Mouse (Mus musculus) hindbrain, postnatal 0 days (tissue): ENCODE results near the gene Fkbp5. TPM values are rescaled to one million over a fixed set of nuclear protein-coding genes. Genes with fewer than 3 reads are reported as not detected.

Experiments
- ATAC-seq: fragments of 200-750 bp; cut with Nextera tagmentation; 2 replicates; pipeline ENCODE4 v1.8.0; 2017; ENCODE audit warnings: mild to moderate bottlenecking, moderate TSS enrichment, moderate library complexity
- DNase-seq: peaks from one replicate; pipeline ENCODE4 v3.0.0-alpha.2; 2015; ENCODE audit warnings: low spot score
- H3K27ac ChIP-seq: fragments of 300-500 bp; sonication (generic); 2 replicates; pipeline ENCODE4 v1.5.1; 2014; ENCODE audit warnings: mild to moderate bottlenecking
- H3K27me3 ChIP-seq: fragments of 300-500 bp; sonication (generic); 2 replicates; pipeline ENCODE4 v1.6.1; 2014; ENCODE audit warnings: low read length, mixed read lengths; ENCODE audit not compliant: insufficient read depth
- H3K36me3 ChIP-seq: fragments of 300-500 bp; sonication (generic); 2 replicates; pipeline ENCODE4 v1.6.1; 2014; ENCODE audit warnings: low read length, mixed read lengths; ENCODE audit not compliant: insufficient read depth
- H3K4me1 ChIP-seq: fragments of 300-500 bp; sonication (generic); 2 replicates; pipeline ENCODE4 v1.6.1; 2014; ENCODE audit warnings: antibody characterized with exemption, low read length, mixed read lengths; ENCODE audit not compliant: insufficient read depth
- H3K4me2 ChIP-seq: fragments of 300-500 bp; sonication (generic); 2 replicates; pipeline ENCODE4 v1.6.1; 2014; ENCODE audit warnings: low read depth, mild to moderate bottlenecking, low read length, moderate library complexity, mixed read lengths
- H3K4me3 ChIP-seq: fragments of 300-500 bp; sonication (generic); 2 replicates; pipeline ENCODE4 v1.5.1; 2014; ENCODE audit warnings: low read length
- H3K9ac ChIP-seq: fragments of 300-500 bp; sonication (generic); replicated peaks from 2 replicates; pipeline ENCODE4 v1.6.1; 2014; ENCODE audit warnings: mild to moderate bottlenecking, low read length, moderate library complexity, mixed read lengths
- H3K9me3 ChIP-seq: fragments of 300-500 bp; sonication (generic); 2 replicates; pipeline ENCODE4 v1.6.1; 2016; ENCODE audit warnings: low read length, mixed read lengths
- CTCF ChIP-seq: IDR thresholded peaks from 2 replicates; pipeline ENCODE4 v1.5.1; 2016; ENCODE audit warnings: antibody characterized with exemption, control low read depth, low read depth
- WGBS: fragments of 180-500 bp; shearing (Covaris S2); extraction: QIAGEN DNeasy Blood & Tissue Kit; methylation state at CpG from one replicate; pipeline ENCODE4 v1.1.7; 2014; 5-methylcytosine and 5-hydroxymethylcytosine counted together
- polyA plus RNA-seq: library from polyadenylated mRNA; unstranded; fragments of >200 nt; fragmentation: Nextera tagmentation; extraction: Ambion mirVana; gene quantifications from 2 replicates; pipeline ENCODE4 v1.2.1, GENCODE M21; 2015
- total RNA-seq: library from RNA; depleted of rRNA; stranded (reverse); fragments of >200 nt; gene quantifications from 2 replicates; pipeline ENCODE4 v1.2.3, GENCODE M21; 2014

Gene Fkbp5
- total and polyA plus RNA-seq, 2 experiments from 2014 or later: 20.0 to 27.5 TPM

- H3K36me3 ChIP-seq: no peaks in the 10 kb centered on the region
- no peak overlapping the region for H3K4me3 ChIP-seq
- H3K27ac ChIP-seq: no peak overlapping the region
- 94% methylated on average over 3 of the region's 3 CpGs for WGBS
- no peak overlapping the region for H3K4me2 ChIP-seq
- no peak overlapping the region for H3K9ac ChIP-seq
- no peaks in the 10 kb centered on the region for H3K9me3 ChIP-seq
- TF ChIP-seq CTCF: peak; percentile 50
- no peak for DNase-seq
- H3K4me1 ChIP-seq: peaks cover 16% of the 10 kb centered on the region; the same call in 1 of the 2 replicates
- H3K27me3 ChIP-seq: no peaks in the 10 kb centered on the region
- ATAC-seq: no peak
Observed at GRCm38 (mm10) chr17:28519827-28520226, 2.5 kb upstream of the Fkbp5 start.

GRCm38 (mm10) chr17:28518615-28519071 is 1.3 kb upstream of the Fkbp5 start:
- no peaks in the 10 kb centered on the region for H3K36me3 ChIP-seq
- DNase-seq (no peak), ATAC-seq (no peak)
- no peaks in the 10 kb centered on the region for H3K9me3 ChIP-seq
- whole genome bisulfite sequencing: 21% methylated on average over 8 of the region's 8 CpGs
- H3K4me3 ChIP-seq: peak overlapping the region; percentile 47
- peaks cover 11% of the 10 kb centered on the region; the same call in 1 of the 2 replicates for H3K4me1 ChIP-seq
- H3K9ac ChIP-seq: peak overlapping the region; percentile 68; the same call in 1 of the 2 replicates
- TF ChIP-seq CTCF: no peak
- peak overlapping the region; percentile 97 for H3K4me2 ChIP-seq
- peak overlapping the region; percentile 77; the same call in 1 of the 2 replicates for H3K27ac ChIP-seq
- no peaks in the 10 kb centered on the region for H3K27me3 ChIP-seq

GRCm38 (mm10) chr17:28517956-28518614 is 758 bp upstream of the Fkbp5 start:
- no peaks in the 10 kb centered on the region for H3K27me3 ChIP-seq
- H3K4me1 ChIP-seq: peaks cover 11% of the 10 kb centered on the region; the same call in 1 of the 2 replicates
- peak overlapping the region; percentile 97 for H3K4me2 ChIP-seq
- H3K9ac ChIP-seq: peak overlapping the region; percentile 68
- peak overlapping the region; percentile 77 for H3K27ac ChIP-seq
- no peak for TF ChIP-seq CTCF
- H3K36me3 ChIP-seq: no peaks in the 10 kb centered on the region
- peak overlapping the region; percentile 47 for H3K4me3 ChIP-seq
- ATAC-seq: peak; percentile 73
- under 1% methylated on average over 44 of the region's 46 CpGs for WGBS
- no peaks in the 10 kb centered on the region for H3K9me3 ChIP-seq
- DNase-seq: peak; percentile 87

DNA sequence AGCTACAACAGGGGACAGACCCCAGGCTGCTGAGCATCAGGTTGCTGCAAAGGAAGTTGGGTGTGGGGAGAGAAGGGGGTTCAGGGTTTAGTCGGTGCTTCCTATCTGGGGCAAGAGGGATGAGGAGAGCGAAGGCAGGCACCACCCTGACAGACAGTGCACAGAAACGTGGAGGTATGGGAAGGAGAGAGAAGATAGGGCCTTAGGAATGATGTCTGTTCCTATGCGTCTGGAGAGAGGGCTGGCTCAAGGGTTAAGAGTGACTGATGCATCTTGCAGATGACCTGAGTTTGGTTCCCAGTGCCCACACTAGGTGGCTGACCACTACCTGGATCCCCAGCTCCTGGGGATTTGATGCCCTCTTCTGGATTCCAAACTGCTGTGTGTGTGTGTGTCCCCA is 446 bp downstream of the Fkbp5 start:
- H3K9ac ChIP-seq: no peak overlapping the region
- peak; percentile 7; the same call in 1 of the 2 replicates for TF ChIP-seq CTCF
- no peaks in the 10 kb centered on the region for H3K36me3 ChIP-seq
- peak overlapping the region; percentile 97 for H3K4me2 ChIP-seq
- WGBS: 72% methylated on average over 4 of the region's 4 CpGs
- ATAC-seq (no peak), DNase-seq (no peak)
- no peak overlapping the region; the same call in 1 of the 2 replicates for H3K4me3 ChIP-seq
- H3K27ac ChIP-seq: peak overlapping the region; percentile 2; the same call in 1 of the 2 replicates
- H3K27me3 ChIP-seq: no peaks in the 10 kb centered on the region
- H3K9me3 ChIP-seq: no peaks in the 10 kb centered on the region
- peaks cover 11% of the 10 kb centered on the region; the same call in 1 of the 2 replicates for H3K4me1 ChIP-seq

DNA sequence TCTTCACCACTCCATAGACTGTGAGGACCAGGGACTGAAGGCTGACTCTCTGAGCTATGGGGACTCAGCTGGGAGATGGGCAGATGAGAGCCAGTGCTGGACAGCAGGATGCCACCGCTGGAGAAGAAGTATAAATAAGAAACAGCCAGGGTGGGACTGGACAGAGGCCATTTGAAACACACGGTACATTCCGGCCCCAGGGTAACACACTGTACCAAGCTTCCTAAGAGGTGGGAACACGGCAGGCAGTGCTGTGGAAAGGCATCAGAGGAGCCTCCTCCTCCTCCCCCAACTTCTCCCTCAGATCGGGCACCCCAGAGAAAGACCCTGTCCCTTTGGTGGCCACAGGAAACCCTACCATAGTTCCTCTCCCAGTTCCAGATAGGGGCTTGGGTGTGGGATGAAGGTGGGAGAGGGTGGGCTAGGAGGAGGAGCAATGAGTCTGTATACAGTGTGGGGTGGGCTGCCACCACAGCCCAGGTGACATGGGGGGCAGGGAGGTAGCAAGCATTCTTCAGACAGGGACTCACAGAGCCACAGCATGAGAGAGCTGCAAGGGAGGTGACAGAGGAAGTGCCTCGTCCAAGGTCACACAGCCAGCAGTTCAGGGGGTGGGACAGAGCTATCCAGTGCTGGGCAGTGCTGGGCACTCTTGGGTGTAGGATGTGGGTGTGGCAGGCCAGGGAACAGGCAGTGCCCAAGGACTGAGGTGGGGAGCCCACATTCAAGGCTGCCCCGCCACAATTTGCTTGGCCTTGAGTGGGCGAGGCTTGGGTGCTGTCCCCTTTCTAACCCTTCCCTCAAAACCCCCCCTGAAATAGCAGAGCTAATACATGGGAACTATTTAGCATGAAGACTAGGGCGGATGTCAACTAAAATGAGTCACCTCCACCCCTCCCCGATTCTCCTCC is 1.6 kb downstream of the Fkbp5 start:
- Histone ChIP-seq H3K4me2 (no peak overlapping the region), H3K27ac (0 out of 2 replicates have a peak overlapping the region, but pooled peaks have one; percentile 15), H3K9ac (no peak overlapping the region), H3K36me3 (no peaks in the 10 kb centered on the region), H3K27me3 (no peaks in the 10 kb centered on the region), H3K9me3 (no peaks in the 10 kb centered on the region), H3K4me3 (no peak overlapping the region), H3K4me1 (peaks cover 15% of the 10 kb centered on the region; the same call in 1 of the 2 replicates)
- DNase-seq (no peak), ATAC-seq (no peak)
- TF ChIP-seq CTCF: no peak
- 63% methylated on average over 10 of the region's 10 CpGs for WGBS

DNA sequence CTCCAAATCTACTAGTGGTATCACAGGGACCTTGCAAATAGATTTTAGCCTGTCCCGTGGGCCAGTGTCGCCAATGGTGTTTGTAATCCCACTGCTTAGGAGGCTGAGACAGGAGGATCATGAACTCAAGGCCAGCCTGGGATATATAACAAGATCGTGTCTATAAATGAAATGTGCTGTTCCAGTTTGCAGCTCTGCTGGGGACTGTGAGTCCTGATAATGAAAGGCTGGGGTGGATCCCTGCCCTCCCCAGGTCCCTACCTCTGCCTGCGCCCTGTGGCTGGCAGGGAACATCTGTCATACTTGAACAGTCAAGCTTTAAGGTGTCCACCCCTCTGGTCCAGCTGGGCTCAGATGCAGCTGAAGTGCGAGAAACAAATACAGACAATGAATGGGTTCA is 2.8 kb downstream of the Fkbp5 start:
- no peaks in the 10 kb centered on the region for H3K27me3 ChIP-seq
- ATAC-seq: no peak
- H3K4me3 ChIP-seq: no peak overlapping the region
- H3K36me3 ChIP-seq: no peaks in the 10 kb centered on the region
- peaks cover 17% of the 10 kb centered on the region; the same call in 1 of the 2 replicates for H3K4me1 ChIP-seq
- no peak overlapping the region for H3K27ac ChIP-seq
- no peak for TF ChIP-seq CTCF
- H3K9ac ChIP-seq: no peak overlapping the region
- 60% methylated on average over 5 of the region's 5 CpGs for WGBS
- no peak overlapping the region for H3K4me2 ChIP-seq
- H3K9me3 ChIP-seq: no peaks in the 10 kb centered on the region
- DNase-seq: no peak
